Mouse (Mus musculus) heart, postnatal 0 days (tissue): ENCODE measurements at regions not wholly inside any gene's neighbourhood (a gene's known extent, or its start where the extent isn't known, plus 50 kb on each side); places are given as distances from the start of the nearest gene placed in this dataset.

ENCODE experiments used
- CTCF ChIP-seq: IDR thresholded peaks from 2 replicates; pipeline ENCODE4 v1.5.1; 2016; ENCODE audit warnings: antibody characterized with exemption, control low read depth, low read depth
- EP300 ChIP-seq: IDR thresholded peaks from 2 replicates; pipeline ENCODE4 v1.6.1; 2016; ENCODE audit warnings: antibody characterized with exemption, low read depth

DNA sequence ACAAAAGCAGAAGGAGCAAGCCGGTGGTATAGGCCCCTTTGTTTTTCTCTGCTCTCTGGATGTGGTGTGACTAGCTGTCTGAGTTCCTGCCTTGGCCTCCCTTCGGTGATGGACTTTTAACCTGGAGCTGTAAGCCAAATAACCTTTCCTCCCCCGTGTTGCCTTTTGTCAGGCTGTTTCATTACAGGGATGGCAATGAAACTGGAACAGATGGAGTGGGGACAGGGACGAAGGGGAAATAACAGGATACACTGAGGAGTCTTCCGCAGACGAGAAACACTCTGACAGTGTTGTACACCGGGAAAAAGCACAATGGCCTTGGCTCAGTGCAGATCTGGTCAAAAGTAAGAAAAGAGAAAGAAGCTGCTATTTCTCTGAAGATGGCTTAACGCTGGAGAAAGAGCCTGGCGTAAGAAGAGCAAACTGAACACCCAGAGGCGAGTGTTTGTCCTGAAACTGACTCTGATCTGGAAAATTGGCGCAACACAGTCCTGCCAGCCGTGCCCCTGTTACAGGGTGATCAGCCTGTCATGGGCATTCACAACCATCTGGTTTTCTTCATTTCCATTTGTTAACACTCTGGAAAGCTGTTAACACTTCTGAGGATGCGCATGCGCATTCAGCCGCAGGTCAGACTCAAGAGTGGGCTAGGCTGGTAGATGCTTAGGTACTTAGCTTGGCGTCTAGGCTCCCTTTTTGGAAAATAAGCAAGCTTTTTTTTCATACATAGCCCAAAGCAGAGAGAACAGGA, 233.0 kb upstream of the Fam160b2 start:
- no peak for TF ChIP-seq CTCF
- no peak for TF ChIP-seq EP300
